Mouse (Mus musculus): ENCODE measurements around the gene Epb41l4b.

Gene Epb41l4b

GRCm38 (mm10) chr4:57066936-57067335 is 76.3 kb downstream of the Epb41l4b start:
- intact Hi-C loops (cut with DNase I) = loop anchor here (5.0 to 10.0 kb wide), 2 partner anchors 75 to 258 kb away; partner anchors contain the start of gene Epb41l4b

GRCm38 (mm10) chr4:57065273-57065672 is 78.0 kb downstream of the Epb41l4b start:
- intact Hi-C loops (cut with DNase I) = loop anchor here (5.0 to 10.0 kb wide), 2 partner anchors 77 to 260 kb away; partner anchors contain the start of gene Epb41l4b

- intact Hi-C loops (cut with DNase I) = loop anchor here (5.0 to 10.0 kb wide), 2 partner anchors 77 to 260 kb away; partner anchors contain the start of gene Epb41l4b
Measured at GRCm38 (mm10) chr4:57064830-57065229, 78.4 kb downstream of the Epb41l4b start.

- intact Hi-C loops (cut with DNase I) = loop anchor here (10.0 kb wide), 1 partner anchor 264 kb away; no protein-coding TSS in a partner anchor
Measured at GRCm38 (mm10) chr4:57060319-57060831, 82.9 kb downstream of the Epb41l4b start.

GRCm38 (mm10) chr4:57058623-57059022 is 84.6 kb downstream of the Epb41l4b start:
- intact Hi-C loops (cut with DNase I) = no loop called here

- intact Hi-C loops (cut with DNase I) = no loop called here
Measured at GRCm38 (mm10) chr4:57057637-57058036, 85.6 kb downstream of the Epb41l4b start.

GRCm38 (mm10) chr4:57055635-57056034 is 87.6 kb downstream of the Epb41l4b start:
- intact Hi-C loops (cut with DNase I) = no loop called here

- intact Hi-C loops (cut with DNase I) = no loop called here
Measured at GRCm38 (mm10) chr4:57049281-57049921, 93.8 kb downstream of the Epb41l4b start.

GRCm38 (mm10) chr4:57048566-57048965 is 94.7 kb downstream of the Epb41l4b start:
- intact Hi-C loops (cut with DNase I) = no loop called here

GRCm38 (mm10) chr4:57046160-57046571 is 97.1 kb downstream of the Epb41l4b start:
- intact Hi-C loops (cut with DNase I) = no loop called here

GRCm38 (mm10) chr4:57043621-57044020 is 99.6 kb downstream of the Epb41l4b start:
- intact Hi-C loops (cut with DNase I) = no loop called here

GRCm38 (mm10) chr4:57041661-57042060 is 101.6 kb downstream of the Epb41l4b start:
- intact Hi-C loops (cut with DNase I) = no loop called here

GRCm38 (mm10) chr4:57041211-57041610 is 102.0 kb downstream of the Epb41l4b start:
- intact Hi-C loops (cut with DNase I) = no loop called here

GRCm38 (mm10) chr4:57040481-57040880 is 102.8 kb downstream of the Epb41l4b start:
- intact Hi-C loops (cut with DNase I) = no loop called here

- intact Hi-C loops (cut with DNase I) = no loop called here
Measured at GRCm38 (mm10) chr4:57039127-57040031, 103.9 kb downstream of the Epb41l4b start.

GRCm38 (mm10) chr4:57037554-57037953 is 105.7 kb downstream of the Epb41l4b start:
- intact Hi-C loops (cut with DNase I) = no loop called here

GRCm38 (mm10) chr4:57034169-57034568 is 109.1 kb downstream of the Epb41l4b start:
- intact Hi-C loops (cut with DNase I) = no loop called here

- intact Hi-C loops (cut with DNase I) = no loop called here
Measured at GRCm38 (mm10) chr4:57031440-57031839, 111.8 kb downstream of the Epb41l4b start.

GRCm38 (mm10) chr4:57027954-57028353 is 115.3 kb downstream of the Epb41l4b start:
- intact Hi-C loops (cut with DNase I) = no loop called here

- intact Hi-C loops (cut with DNase I) = no loop called here
Measured at GRCm38 (mm10) chr4:57023527-57023926, 119.7 kb downstream of the Epb41l4b start.

GRCm38 (mm10) chr4:57021288-57021687 is 121.9 kb downstream of the Epb41l4b start:
- intact Hi-C loops (cut with DNase I) = no loop called here

- intact Hi-C loops (cut with DNase I) = no loop called here
Measured at GRCm38 (mm10) chr4:57017229-57017628, 126.0 kb downstream of the Epb41l4b start.

All from adrenal gland (tissue).